Mouse (Mus musculus) hindbrain, embryonic 12.5 days (tissue): ENCODE results near the gene Aig1. TPM values are rescaled to one million over a fixed set of nuclear protein-coding genes. Genes with fewer than 3 reads are reported as not detected.

Experiments
- ATAC-seq: fragments of 200-750 bp; cut with Nextera tagmentation; 2 replicates; pipeline ENCODE4 v1.8.0; 2017; ENCODE audit warnings: moderate TSS enrichment; ENCODE audit not compliant: low FRiP score
- H3K27ac ChIP-seq: fragments of 300-500 bp; sonication (generic); 2 replicates; pipeline ENCODE4 v1.5.1; 2016; ENCODE audit warnings: mild to moderate bottlenecking
- H3K27me3 ChIP-seq: fragments of 300-500 bp; sonication (generic); 2 replicates; pipeline ENCODE4 v1.6.1; 2016; ENCODE audit warnings: mild to moderate bottlenecking
- H3K36me3 ChIP-seq: fragments of 300-500 bp; sonication (generic); 2 replicates; pipeline ENCODE4 v1.6.1; 2016; ENCODE audit warnings: mild to moderate bottlenecking
- H3K4me1 ChIP-seq: fragments of 300-500 bp; sonication (generic); 2 replicates; pipeline ENCODE4 v1.6.1; 2016
- H3K4me2 ChIP-seq: fragments of 300-500 bp; sonication (generic); replicated peaks from 2 replicates; pipeline ENCODE4 v1.6.1; 2016; ENCODE audit warnings: mild to moderate bottlenecking
- H3K4me3 ChIP-seq: fragments of 300-500 bp; sonication (generic); 2 replicates; pipeline ENCODE4 v1.5.1; 2016; ENCODE audit warnings: mild to moderate bottlenecking
- H3K9ac ChIP-seq: fragments of 300-500 bp; sonication (generic); 2 replicates; pipeline ENCODE4 v1.6.1; 2016; ENCODE audit warnings: mild to moderate bottlenecking, moderate library complexity
- H3K9me3 ChIP-seq: fragments of 300-500 bp; sonication (generic); replicated peaks from 2 replicates; pipeline ENCODE4 v1.6.1; 2016; ENCODE audit warnings: mild to moderate bottlenecking
- WGBS: fragments of 180-500 bp; shearing (Covaris S2); methylation state at CpG from one replicate; pipeline ENCODE4 v1.1.7; 2016; 5-methylcytosine and 5-hydroxymethylcytosine counted together
- polyA plus RNA-seq: library from polyadenylated mRNA; unstranded; fragments of >200 nt; fragmentation: Nextera tagmentation; extraction: Ambion mirVana; gene quantifications from 2 replicates; pipeline ENCODE4 v1.2.1, GENCODE M21; 2016

Gene Aig1
- polyA plus RNA-seq, 1 experiment from 2014 or later: 43.1 TPM

DNA sequence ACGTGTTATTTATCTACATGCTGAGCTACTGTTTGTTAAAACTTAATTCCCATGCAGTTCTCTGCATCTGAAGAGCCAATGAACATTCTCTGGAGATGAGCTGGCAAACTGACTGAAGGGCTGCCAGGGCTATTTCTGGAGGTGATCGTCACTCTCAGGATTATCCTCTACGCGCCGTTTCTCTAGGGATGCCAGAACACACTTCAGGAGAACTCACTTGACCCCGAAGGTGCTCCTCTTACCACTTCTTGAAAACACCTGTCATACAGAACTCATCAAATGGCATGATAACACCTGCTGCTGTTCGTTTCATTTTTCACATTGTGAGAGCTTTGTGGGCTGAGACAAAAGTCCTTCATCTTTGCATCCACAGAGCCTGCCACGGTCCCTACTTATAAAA is 25.9 kb downstream of the Aig1 start:
- Histone ChIP-seq H3K4me3 (no peak overlapping the region), H3K27ac (no peak overlapping the region), H3K9me3 (no peaks in the 10 kb centered on the region), H3K27me3 (no peaks in the 10 kb centered on the region), H3K4me1 (peaks cover 3% of the 10 kb centered on the region), H3K9ac (no peak overlapping the region), H3K4me2 (no peak overlapping the region), H3K36me3 (no peaks in the 10 kb centered on the region)
- 84% methylated on average over 8 of the region's 8 CpGs for WGBS
- no peak for ATAC-seq

DNA sequence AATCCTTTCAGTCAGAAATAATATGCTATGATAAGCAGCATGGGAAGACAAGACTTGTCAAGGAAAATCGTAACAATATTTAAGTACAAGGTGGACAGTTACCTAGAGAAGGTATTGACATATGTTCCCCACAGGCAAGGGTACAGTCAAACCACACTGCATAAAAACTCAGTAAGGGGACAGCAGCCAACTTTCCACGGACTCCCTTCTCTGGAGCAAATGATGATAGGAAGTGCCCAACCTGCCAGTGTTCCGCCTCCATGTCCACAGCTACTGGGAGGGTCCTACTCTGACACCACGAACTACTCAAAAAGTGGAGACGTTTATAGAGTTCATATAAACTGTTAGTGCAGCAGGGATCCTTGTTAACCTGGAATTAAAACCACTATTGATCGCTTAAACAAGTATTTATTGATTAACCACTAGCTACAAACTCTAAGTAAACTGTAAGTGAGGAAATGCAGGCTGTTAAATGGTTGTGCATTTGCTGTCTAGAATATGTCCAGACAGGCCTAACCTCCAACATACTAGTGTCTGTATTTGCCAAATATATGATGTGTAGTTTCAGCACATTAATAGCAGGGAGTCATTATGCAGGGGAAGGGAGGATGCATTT is 30.2 kb downstream of the Aig1 start:
- WGBS: 87% methylated on average over 6 of the region's 6 CpGs
- ATAC-seq: no peak

DNA sequence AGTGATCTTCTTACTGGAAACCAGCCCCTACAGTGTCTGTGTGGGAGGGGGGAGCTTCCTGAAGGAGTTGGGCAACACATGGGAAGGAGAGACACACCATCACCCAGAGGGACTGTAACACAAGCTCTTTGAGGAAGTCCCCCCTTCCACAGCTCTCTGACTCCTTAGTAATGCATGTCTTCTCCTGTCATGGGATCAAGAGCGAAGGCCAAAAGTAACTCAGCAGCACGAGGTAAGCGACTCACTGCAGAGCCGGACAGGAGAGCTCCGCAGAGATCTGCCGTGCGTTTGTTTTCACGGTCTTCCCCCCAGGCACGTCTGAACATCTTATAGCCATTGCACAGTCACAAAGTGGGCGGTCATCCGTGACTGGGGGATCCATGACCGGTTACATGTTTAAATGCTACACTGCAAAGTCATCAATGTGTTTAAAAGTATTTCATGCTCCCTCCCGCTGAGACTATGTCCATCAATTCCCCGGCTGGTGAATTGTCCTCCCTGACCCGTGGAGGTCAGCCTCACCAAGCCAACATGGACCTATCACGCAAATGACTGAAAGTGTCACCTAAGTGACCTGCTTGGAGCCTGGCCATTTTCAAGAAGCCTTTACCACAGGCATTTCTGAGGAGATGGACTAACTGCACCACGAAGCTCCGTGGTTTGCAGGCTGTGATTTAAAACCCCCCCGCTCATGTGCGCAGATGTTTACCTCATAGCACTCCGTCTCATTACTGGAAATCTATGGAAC is 30.9 kb downstream of the Aig1 start:
- H3K4me1 ChIP-seq: peaks cover 7% of the 10 kb centered on the region
- 55% methylated on average over 21 of the region's 21 CpGs for WGBS
- H3K27ac ChIP-seq: no peak overlapping the region
- H3K9ac ChIP-seq: no peak overlapping the region
- H3K27me3 ChIP-seq: no peaks in the 10 kb centered on the region
- H3K9me3 ChIP-seq: no peaks in the 10 kb centered on the region
- no peaks in the 10 kb centered on the region for H3K36me3 ChIP-seq
- no peak overlapping the region for H3K4me3 ChIP-seq
- no peak for ATAC-seq
- H3K4me2 ChIP-seq: no peak overlapping the region

More for the DNA sequence above, 30.2 kb downstream of the Aig1 start:
- Histone ChIP-seq H3K9ac (no peak overlapping the region), H3K4me2 (no peak overlapping the region), H3K27ac (no peak overlapping the region), H3K9me3 (no peaks in the 10 kb centered on the region), H3K27me3 (no peaks in the 10 kb centered on the region), H3K4me1 (peaks cover 7% of the 10 kb centered on the region), H3K36me3 (no peaks in the 10 kb centered on the region), H3K4me3 (no peak overlapping the region)

DNA sequence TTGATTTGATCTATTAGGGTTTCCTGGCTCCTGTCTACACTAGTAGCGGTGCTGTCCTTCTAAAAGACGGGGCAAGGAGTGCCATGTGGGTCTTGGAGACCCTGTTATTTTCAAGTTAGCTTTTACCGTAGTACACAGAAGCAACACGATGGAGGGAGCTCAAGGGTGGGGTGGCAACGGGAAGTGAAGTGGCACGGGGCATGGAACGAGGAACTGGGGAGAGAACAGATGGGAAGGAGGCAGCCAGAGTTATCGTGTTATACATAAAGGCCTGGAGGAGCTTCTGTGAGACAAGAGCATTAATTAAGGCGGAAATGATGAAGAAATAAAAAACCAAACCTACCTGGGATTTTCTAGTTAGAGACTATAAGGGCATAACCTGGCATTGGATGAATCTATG is 31.8 kb downstream of the Aig1 start:
- Histone ChIP-seq H3K36me3 (no peaks in the 10 kb centered on the region), H3K9ac (no peak overlapping the region), H3K27ac (no peak overlapping the region), H3K9me3 (no peaks in the 10 kb centered on the region), H3K4me1 (peaks cover 7% of the 10 kb centered on the region), H3K27me3 (no peaks in the 10 kb centered on the region), H3K4me3 (no peak overlapping the region), H3K4me2 (no peak overlapping the region)
- 91% methylated on average over 9 of the region's 9 CpGs for WGBS
- ATAC-seq: no peak

DNA sequence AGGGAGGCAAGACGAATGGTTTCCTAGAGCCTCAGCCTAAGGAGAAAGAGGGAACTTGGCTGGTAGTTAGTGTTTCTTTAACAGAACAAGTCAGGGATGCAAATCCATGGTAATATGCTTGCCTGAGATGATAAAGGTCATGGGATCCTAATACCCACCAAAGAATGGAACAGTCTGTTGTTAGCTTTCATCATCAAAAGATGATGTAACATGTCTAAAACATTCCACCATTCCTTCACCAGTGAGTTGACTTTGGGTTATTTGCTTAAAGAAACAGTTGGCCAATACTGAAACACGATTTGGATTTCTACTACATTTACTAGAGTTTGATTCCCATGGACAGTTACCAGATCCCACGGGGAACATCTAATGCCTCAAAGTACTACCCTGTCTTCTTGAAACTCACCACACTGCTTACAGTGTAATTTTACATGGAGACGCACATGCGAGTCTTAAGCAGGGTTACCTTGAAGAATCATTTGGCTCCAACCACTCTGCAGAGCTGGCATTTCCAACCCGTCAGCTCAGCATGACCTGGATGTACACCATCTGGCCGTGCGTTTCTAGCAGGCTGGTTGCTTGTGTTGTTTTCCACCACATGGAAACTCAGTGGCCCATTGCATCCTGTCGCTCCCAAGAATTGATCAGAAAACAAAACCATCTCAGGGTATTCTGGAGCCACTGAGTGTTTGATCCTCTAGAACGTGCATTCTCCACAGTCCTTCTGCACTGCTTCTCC is 32.9 kb downstream of the Aig1 start:
- H3K9ac ChIP-seq: no peak overlapping the region
- H3K36me3 ChIP-seq: no peaks in the 10 kb centered on the region
- H3K27me3 ChIP-seq: no peaks in the 10 kb centered on the region
- no peak for ATAC-seq
- no peak overlapping the region for H3K4me2 ChIP-seq
- H3K4me3 ChIP-seq: no peak overlapping the region
- 89% methylated on average over 10 of the region's 10 CpGs for WGBS
- H3K27ac ChIP-seq: no peak overlapping the region
- H3K4me1 ChIP-seq: peaks cover 7% of the 10 kb centered on the region
- no peaks in the 10 kb centered on the region for H3K9me3 ChIP-seq

DNA sequence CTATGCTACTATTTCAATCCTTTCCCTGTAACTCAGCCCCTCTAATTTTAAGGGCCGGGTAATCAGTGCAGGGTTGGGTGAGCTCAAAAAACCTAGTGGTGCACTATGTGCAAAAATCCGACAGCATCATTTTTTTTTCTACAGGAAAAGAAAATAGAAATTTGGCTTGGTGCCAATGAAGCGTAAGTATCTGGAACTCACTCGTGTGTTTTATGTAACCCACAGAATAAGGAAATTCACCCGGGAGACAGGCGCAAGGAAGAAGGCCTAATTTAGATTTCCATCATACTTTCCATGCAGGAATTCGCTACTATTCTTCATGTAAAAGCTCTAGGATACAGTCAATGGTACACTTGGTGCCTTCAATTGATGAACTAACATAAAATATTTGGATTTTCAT is 34.7 kb downstream of the Aig1 start:
- H3K27ac ChIP-seq: no peak overlapping the region
- H3K4me3 ChIP-seq: no peak overlapping the region
- 0 out of 2 replicates have a peak, but pooled peaks cover 2% of the 10 kb centered on the region for H3K36me3 ChIP-seq
- 82% methylated on average over 7 of the region's 7 CpGs for WGBS
- H3K4me1 ChIP-seq: peaks cover 7% of the 10 kb centered on the region
- no peaks in the 10 kb centered on the region for H3K27me3 ChIP-seq
- H3K4me2 ChIP-seq: no peak overlapping the region
- no peak overlapping the region for H3K9ac ChIP-seq
- no peaks in the 10 kb centered on the region for H3K9me3 ChIP-seq
- no peak for ATAC-seq

DNA sequence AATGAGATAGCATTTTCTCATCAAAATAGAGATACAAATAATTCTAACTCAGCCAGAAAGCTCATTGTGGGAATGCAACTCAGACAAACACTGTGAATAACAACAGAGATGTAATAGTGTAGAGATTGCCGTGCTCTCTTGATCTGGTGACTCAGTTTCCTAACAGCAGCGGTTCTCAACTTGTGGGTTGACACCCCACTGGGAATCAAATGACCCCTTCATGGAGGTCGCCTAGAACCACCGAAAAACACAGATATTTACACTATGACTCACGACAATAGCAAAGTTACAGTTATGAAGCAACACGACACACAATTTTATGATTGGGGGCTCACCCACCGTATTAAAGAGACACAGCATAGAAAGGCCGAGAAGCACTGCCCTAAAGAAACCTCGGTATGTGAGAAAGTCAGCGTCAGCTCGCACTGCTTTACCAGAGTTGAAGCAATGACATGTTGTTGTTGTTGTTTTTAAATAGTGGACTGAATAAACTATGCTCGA is 35.7 kb downstream of the Aig1 start:
- WGBS: 82% methylated on average over 12 of the region's 12 CpGs
- 0 out of 2 replicates have a peak, but pooled peaks cover 6% of the 10 kb centered on the region for H3K36me3 ChIP-seq

DNA sequence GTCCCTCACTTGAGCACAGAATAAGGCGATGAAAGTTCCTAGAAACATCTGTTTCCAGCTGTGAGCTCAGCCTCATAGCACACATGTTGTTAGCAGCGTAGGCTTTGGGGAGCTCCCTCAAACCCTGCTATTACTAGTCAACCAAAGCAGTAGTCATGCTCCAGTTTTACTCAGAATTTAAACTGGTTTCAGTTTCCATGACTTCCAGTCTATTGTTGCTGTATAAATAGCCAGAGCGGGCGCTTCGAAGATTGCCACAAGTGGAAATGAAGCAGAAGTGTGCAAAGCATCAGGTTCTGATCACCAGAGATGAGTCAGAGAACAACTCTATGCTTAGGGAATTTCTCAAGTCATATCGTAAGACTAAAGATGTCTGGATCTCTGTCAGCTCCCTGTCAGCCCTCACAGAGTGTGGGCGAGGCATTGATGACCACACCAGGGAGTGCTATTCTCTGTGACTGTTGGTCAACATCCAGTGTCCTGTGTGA is 36.2 kb downstream of the Aig1 start:
- WGBS: 83% methylated on average over 7 of the region's 7 CpGs

More for the DNA sequence above, 35.7 kb downstream of the Aig1 start:
- no peak for ATAC-seq
- Histone ChIP-seq H3K27ac (no peak overlapping the region), H3K9me3 (no peaks in the 10 kb centered on the region), H3K4me3 (no peak overlapping the region), H3K4me2 (no peak overlapping the region), H3K4me1 (peaks cover 7% of the 10 kb centered on the region), H3K9ac (no peak overlapping the region), H3K27me3 (no peaks in the 10 kb centered on the region)

DNA sequence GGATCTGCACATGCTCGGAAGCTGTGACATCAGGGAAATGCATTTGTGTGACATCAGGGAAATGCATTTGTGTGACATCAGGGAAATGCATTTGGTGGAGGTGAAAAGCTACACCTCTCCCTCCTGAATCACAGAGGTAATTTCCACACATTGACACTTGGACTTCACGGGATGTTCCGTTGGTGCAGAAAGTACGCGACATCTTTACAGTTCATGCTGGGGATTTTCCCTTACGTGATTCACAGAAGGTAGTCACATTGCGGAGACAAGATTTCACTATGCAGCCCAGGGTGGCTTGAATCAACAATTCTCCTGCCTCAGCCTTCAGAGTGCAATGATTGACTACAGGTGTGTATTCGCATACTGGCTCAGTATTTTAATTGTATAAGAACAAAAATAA is 41.6 kb downstream of the Aig1 start:
- no peaks in the 10 kb centered on the region for H3K4me1 ChIP-seq
- 93% methylated on average over 8 of the region's 8 CpGs for WGBS

More for the DNA sequence above, 36.2 kb downstream of the Aig1 start:
- Histone ChIP-seq H3K4me2 (no peak overlapping the region), H3K9ac (no peak overlapping the region), H3K4me3 (no peak overlapping the region), H3K9me3 (no peaks in the 10 kb centered on the region), H3K36me3 (0 out of 2 replicates have a peak, but pooled peaks cover 7% of the 10 kb centered on the region), H3K27me3 (no peaks in the 10 kb centered on the region), H3K4me1 (peaks cover 1% of the 10 kb centered on the region), H3K27ac (no peak overlapping the region)
- no peak for ATAC-seq

DNA sequence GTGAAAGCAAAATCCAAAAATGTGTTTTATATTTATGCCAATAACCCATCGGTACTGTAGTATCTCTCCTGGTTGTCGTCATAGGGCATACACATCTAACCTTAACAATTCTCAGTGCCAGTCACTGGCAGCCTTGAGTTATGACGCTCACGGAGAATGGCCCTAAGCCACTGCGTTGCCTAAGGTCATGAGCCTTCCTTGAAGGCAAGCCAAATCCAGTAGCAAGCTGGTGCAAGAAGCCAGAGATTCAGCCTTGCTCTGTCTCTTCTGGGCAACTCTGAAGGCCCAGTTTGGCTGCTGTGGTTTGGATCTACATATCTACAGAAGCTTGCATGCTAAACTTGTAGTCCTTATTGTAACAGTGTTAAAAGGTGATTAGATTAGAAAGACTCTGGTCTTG is 55.2 kb downstream of the Aig1 start:
- WGBS: 95% methylated on average over 5 of the region's 5 CpGs
- ATAC-seq: no peak
- no peak overlapping the region for H3K27ac ChIP-seq

More for the DNA sequence above, 41.6 kb downstream of the Aig1 start:
- no peak overlapping the region for H3K27ac ChIP-seq
- no peak overlapping the region for H3K4me2 ChIP-seq
- H3K9ac ChIP-seq: no peak overlapping the region
- no peaks in the 10 kb centered on the region for H3K27me3 ChIP-seq
- H3K36me3 ChIP-seq: 0 out of 2 replicates have a peak, but pooled peaks cover 7% of the 10 kb centered on the region
- ATAC-seq: no peak
- no peak overlapping the region for H3K4me3 ChIP-seq
- H3K9me3 ChIP-seq: no peaks in the 10 kb centered on the region

DNA sequence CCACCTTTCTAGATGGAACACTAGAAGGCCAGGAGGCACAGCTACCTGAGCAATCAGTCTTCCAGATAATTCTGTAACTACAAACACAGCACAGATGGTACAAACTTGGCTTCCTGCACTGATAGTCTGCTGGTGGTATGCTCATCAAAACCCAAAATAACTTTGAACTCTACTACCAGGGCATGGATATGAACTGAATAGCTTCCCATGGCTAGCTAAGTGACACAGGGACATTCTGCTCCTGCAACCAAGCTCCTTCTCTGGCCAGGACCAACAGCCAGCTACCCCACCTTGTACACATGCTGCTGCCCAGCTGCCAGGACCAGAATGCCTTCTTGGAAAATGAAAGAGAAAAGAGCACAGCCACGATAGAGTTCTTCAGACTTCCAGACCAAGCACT is 60.5 kb downstream of the Aig1 start:
- no peak overlapping the region for H3K9ac ChIP-seq
- H3K4me1 ChIP-seq: no peaks in the 10 kb centered on the region
- H3K27ac ChIP-seq: no peak overlapping the region
- H3K4me2 ChIP-seq: no peak overlapping the region
- 88% methylated on average over 1 of the region's 1 CpGs for WGBS
- H3K4me3 ChIP-seq: no peak overlapping the region
- no peak for ATAC-seq
- no peaks in the 10 kb centered on the region for H3K36me3 ChIP-seq
- no peaks in the 10 kb centered on the region for H3K9me3 ChIP-seq
- H3K27me3 ChIP-seq: no peaks in the 10 kb centered on the region

More for the DNA sequence above, 55.2 kb downstream of the Aig1 start:
- no peaks in the 10 kb centered on the region for H3K9me3 ChIP-seq
- no peak overlapping the region for H3K4me3 ChIP-seq
- no peaks in the 10 kb centered on the region for H3K4me1 ChIP-seq
- H3K9ac ChIP-seq: no peak overlapping the region
- no peaks in the 10 kb centered on the region for H3K36me3 ChIP-seq
- no peak overlapping the region for H3K4me2 ChIP-seq
- no peaks in the 10 kb centered on the region for H3K27me3 ChIP-seq

DNA sequence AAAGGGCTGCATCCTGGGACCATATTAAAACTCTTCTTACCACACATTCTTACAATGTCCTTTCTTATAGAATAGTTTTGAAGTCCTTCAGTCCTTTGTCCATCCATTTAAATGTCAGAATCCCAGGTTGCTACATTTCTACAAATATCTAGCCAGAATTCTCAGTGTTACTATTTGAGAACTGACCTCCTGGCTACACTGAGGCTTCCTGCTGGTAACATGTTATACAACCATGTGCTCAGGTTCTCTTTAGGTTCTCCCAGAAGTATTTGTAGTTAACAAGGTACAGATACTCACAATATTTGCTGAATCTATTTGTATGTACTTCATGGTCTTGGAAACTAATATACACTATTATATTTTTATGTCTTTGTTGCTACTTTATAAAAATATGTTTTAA is 62.0 kb downstream of the Aig1 start:
- Histone ChIP-seq H3K4me2 (no peak overlapping the region), H3K27me3 (no peaks in the 10 kb centered on the region), H3K4me1 (no peaks in the 10 kb centered on the region), H3K36me3 (no peaks in the 10 kb centered on the region; the same call in 1 of the 2 replicates), H3K9ac (no peak overlapping the region), H3K4me3 (no peak overlapping the region), H3K27ac (no peak overlapping the region), H3K9me3 (no peaks in the 10 kb centered on the region)
- ATAC-seq: no peak
